Mouse (Mus musculus): ENCODE data around the gene C1ra.

DNA sequence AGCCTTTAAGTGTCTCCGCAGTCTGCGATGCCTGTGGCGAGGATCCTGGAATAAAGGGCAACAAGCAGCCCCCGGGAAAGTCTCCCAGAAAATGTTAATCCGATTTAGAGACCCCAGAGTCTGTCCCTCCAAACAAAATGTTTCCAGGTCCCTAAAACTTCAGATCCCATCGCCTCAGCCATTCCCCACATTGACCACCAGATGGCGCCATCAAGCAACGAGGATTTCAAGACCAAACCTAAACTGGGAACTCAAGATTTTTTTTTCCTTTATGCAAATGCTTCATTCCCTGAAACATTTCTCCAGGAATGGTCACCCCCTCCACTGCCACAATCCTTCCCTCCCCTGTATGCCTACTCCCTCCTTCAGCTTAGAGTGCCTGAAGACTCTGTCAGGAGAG is 57.8 kb downstream of the C1ra start, which contains the start of gene C1rb:
- TF ChIP-seq EP300 (IDR thresholded peaks at IDR 0.05) (no peak), CTCF (IDR thresholded peaks at IDR 0.05) (peak; percentile 90)

All from lung, postnatal 0 days (tissue).